Mouse (Mus musculus) layer of hippocampus, adult 8-10 months (tissue): ENCODE measurements around the gene Ccdc181. TPM values are rescaled to one million over a fixed set of nuclear protein-coding genes. Genes with fewer than 3 reads are reported as not detected.

Experiments
- DNase-seq, 2 experiments: peaks; one replicate each; pipeline ENCODE4 v3.0.0; 2022; ENCODE audit warnings: low spot score in 2 of 2
- total RNA-seq, 4 experiments: library from RNA; stranded (reverse); gene quantifications; 2 replicates each; pipeline ENCODE4 v1.2.4; 2022

The Ccdc181 gene
- total RNA-seq, 4 experiments from 2014 or later: 18.5 to 22.8 (median 22.0) TPM

- DNase-seq: no peak
Observed at GRCm38 (mm10) chr1:164284007-164284406, 8.6 kb downstream of the Ccdc181 start.

- DNase-seq: no peak
Observed at GRCm38 (mm10) chr1:164287406-164287805, 12.0 kb downstream of the Ccdc181 start.

GRCm38 (mm10) chr1:164292040-164292439 is 16.7 kb downstream of the Ccdc181 start:
- no peak for DNase-seq

- no peak for DNase-seq
Observed at GRCm38 (mm10) chr1:164294071-164294470, 18.7 kb downstream of the Ccdc181 start.

GRCm38 (mm10) chr1:164296473-164296872 is 21.1 kb downstream of the Ccdc181 start:
- no peak for DNase-seq

GRCm38 (mm10) chr1:164301949-164302348 is 26.6 kb downstream of the Ccdc181 start:
- DNase-seq: no peak

- no peak for DNase-seq
Observed at GRCm38 (mm10) chr1:164303821-164304220, 28.4 kb downstream of the Ccdc181 start, which contains the start of gene Nme7. Gene Nme7, plus strand, starts transcription at chr1:164304121.

- DNase-seq: peak; percentile 96 to 97
Observed at GRCm38 (mm10) chr1:164307124-164307751, 31.9 kb downstream of the Ccdc181 start, which contains the start of gene Blzf1. Gene Blzf1, minus strand, starts transcription at chr1:164307489.

GRCm38 (mm10) chr1:164307922-164308321 is 32.5 kb downstream of the Ccdc181 start:
- no peak for DNase-seq

- DNase-seq: no peak
Observed at GRCm38 (mm10) chr1:164314085-164314484, 38.7 kb downstream of the Ccdc181 start.

- no peak for DNase-seq
Observed at GRCm38 (mm10) chr1:164315266-164315665, 39.9 kb downstream of the Ccdc181 start.

- peak; percentile 54 to 87 for DNase-seq
Observed at GRCm38 (mm10) chr1:164316697-164317096, 41.3 kb downstream of the Ccdc181 start.

- DNase-seq: no peak
Observed at GRCm38 (mm10) chr1:164317261-164317660, 41.9 kb downstream of the Ccdc181 start.

- DNase-seq: no peak
Observed at GRCm38 (mm10) chr1:164318474-164318873, 43.1 kb downstream of the Ccdc181 start.

GRCm38 (mm10) chr1:164319542-164320140 is 44.3 kb downstream of the Ccdc181 start:
- no peak for DNase-seq

- DNase-seq: peak; percentile 57 to 65
Observed at GRCm38 (mm10) chr1:164320731-164321130, 45.3 kb downstream of the Ccdc181 start.

GRCm38 (mm10) chr1:164321408-164321807 is 46.0 kb downstream of the Ccdc181 start:
- DNase-seq: no peak

GRCm38 (mm10) chr1:164322987-164323650 is 47.7 kb downstream of the Ccdc181 start:
- no peak for DNase-seq

- no peak for DNase-seq
Observed at GRCm38 (mm10) chr1:164324221-164324620, 48.8 kb downstream of the Ccdc181 start.

GRCm38 (mm10) chr1:164324878-164325277 is 49.5 kb downstream of the Ccdc181 start:
- DNase-seq: no peak

GRCm38 (mm10) chr1:164326600-164327155 is 51.3 kb downstream of the Ccdc181 start:
- peak; percentile 59 to 73 for DNase-seq

GRCm38 (mm10) chr1:164327764-164328163 is 52.4 kb downstream of the Ccdc181 start:
- no peak for DNase-seq
